Mouse (Mus musculus): Measurements from ENCODE around the gene Slc5a5. TPM values are rescaled to one million over a fixed set of nuclear protein-coding genes. Genes with fewer than 3 reads are reported as not detected.
A peak's percentile ranks its signal among the peaks of the same experiment; 100 is the strongest.

Gene Slc5a5
- total RNA-seq, 2 experiments from 2014 or later: 0.09 TPM; not detected in 1

GRCm38 (mm10) chr8:70879500-70879899, 13.1 kb downstream of the Slc5a5 start:
- DNase-seq: no peak

- DNase-seq: no peak
Observed at GRCm38 (mm10) chr8:70878178-70878577, 14.4 kb downstream of the Slc5a5 start.

- DNase-seq: no peak
Observed at GRCm38 (mm10) chr8:70876382-70876781, 16.2 kb downstream of the Slc5a5 start.

- no peak for DNase-seq
Observed at GRCm38 (mm10) chr8:70874441-70874840, 18.1 kb downstream of the Slc5a5 start.

GRCm38 (mm10) chr8:70873364-70873985, 19.1 kb downstream of the Slc5a5 start, which contains the start of gene Ccdc124:
Gene Ccdc124 (minus strand): TSS chr8:70873935.
- peak; percentile 98 for DNase-seq

GRCm38 (mm10) chr8:70872643-70873363, 19.8 kb downstream of the Slc5a5 start:
- no peak for DNase-seq

- no peak for DNase-seq
Observed at GRCm38 (mm10) chr8:70871195-70871807, 21.3 kb downstream of the Slc5a5 start.

- peak; percentile 73 for DNase-seq
Observed at GRCm38 (mm10) chr8:70869601-70870041, 22.9 kb downstream of the Slc5a5 start.

- no peak for DNase-seq
Observed at GRCm38 (mm10) chr8:70869199-70869571, 23.4 kb downstream of the Slc5a5 start.

GRCm38 (mm10) chr8:70868559-70869198, 23.9 kb downstream of the Slc5a5 start:
- no peak for DNase-seq

- no peak for DNase-seq
Observed at GRCm38 (mm10) chr8:70866566-70866965, 26.0 kb downstream of the Slc5a5 start.

GRCm38 (mm10) chr8:70866001-70866520, 26.5 kb downstream of the Slc5a5 start:
- no peak for DNase-seq

- peak; percentile 97 for DNase-seq
Observed at GRCm38 (mm10) chr8:70865350-70866000, 27.1 kb downstream of the Slc5a5 start.

GRCm38 (mm10) chr8:70864712-70865221, 27.8 kb downstream of the Slc5a5 start:
- no peak for DNase-seq

GRCm38 (mm10) chr8:70863956-70864711, 28.4 kb downstream of the Slc5a5 start:
- DNase-seq: no peak

GRCm38 (mm10) chr8:70862824-70863641, 29.5 kb downstream of the Slc5a5 start, which contains the start of gene Kcnn1:
Gene Kcnn1 (minus strand): TSS chr8:70863258.
- no peak for DNase-seq

- no peak for DNase-seq
Observed at GRCm38 (mm10) chr8:70857516-70857915, 35.0 kb downstream of the Slc5a5 start.

- DNase-seq: peak; percentile 71
Observed at GRCm38 (mm10) chr8:70856541-70857197, 35.9 kb downstream of the Slc5a5 start.

- DNase-seq: no peak
Observed at GRCm38 (mm10) chr8:70856028-70856427, 36.5 kb downstream of the Slc5a5 start.

All from gastrocnemius, postnatal 10 days (tissue).